Mouse (Mus musculus) cerebellum, postnatal 36 days (tissue): ENCODE data around the gene Hyou1.
"Not testable (repeated sequence)": the region's sequence is repeated elsewhere in the genome, so short reads cannot be mapped to it uniquely, and the experiment has no call there.

Experiments
- DNase-seq, 2 experiments: peaks; one replicate each; pipeline ENCODE4 v3.0.0; 2021 to 2022; ENCODE audit warnings: mixed read lengths in 2 of 2

Hyou1 gene

DNA sequence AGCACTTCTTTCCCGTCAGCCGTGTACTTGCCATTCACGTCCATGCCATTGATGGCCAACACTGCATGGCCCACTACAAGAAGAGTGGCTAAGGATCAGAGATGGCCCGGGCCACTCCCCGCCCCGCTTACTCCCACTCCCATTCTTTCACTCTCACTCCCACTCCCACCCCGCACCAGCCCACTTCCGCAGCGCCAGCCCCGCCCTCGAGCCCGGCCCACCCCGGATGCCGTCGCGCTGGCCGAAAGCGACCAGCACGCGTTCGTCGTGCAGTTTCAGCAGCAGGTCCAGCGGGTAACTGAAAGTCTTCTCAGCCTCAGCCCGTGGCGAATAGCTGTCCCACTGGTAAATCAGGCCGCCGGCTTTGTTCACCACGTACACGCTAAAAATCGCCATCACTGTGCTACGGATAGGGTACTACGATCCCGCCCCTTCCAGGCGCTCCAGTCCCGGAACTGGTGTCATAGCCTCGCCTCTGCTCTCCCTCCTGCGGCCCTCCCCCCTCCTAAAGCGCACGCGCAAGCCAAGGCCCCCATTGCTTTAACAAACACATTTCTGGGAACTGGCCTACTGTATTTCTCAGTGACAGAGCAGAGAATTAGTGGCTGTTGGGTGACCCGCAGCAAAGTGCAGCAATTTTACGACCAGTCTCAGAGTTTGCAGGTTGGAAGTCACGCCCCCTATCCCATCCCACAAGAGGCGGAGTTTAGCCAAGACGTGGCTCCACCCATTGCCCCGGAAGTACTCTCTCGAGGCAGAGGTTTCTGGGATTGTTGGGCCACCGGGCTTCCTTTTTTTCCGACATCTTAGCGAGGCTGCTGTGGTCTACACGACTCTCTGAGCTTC, 27.8 kb downstream of the Hyou1 start, which contains the start of the genes Rps25 and Trappc4:
Rps25 (plus strand) TSS at position 234 of the 846 bp plus-strand sequence.
Trappc4 (minus strand) TSS at position 695 of the 846 bp plus-strand sequence.
- peak; percentile 91 to 93 for DNase-seq

- no peak for DNase-seq
Observed at GRCm38 (mm10) chr9:44407752-44408097, 28.4 kb downstream of the Hyou1 start.

- DNase-seq: not testable (repeated sequence)
Observed at GRCm38 (mm10) chr9:44408693-44409092, 29.4 kb downstream of the Hyou1 start.

DNA sequence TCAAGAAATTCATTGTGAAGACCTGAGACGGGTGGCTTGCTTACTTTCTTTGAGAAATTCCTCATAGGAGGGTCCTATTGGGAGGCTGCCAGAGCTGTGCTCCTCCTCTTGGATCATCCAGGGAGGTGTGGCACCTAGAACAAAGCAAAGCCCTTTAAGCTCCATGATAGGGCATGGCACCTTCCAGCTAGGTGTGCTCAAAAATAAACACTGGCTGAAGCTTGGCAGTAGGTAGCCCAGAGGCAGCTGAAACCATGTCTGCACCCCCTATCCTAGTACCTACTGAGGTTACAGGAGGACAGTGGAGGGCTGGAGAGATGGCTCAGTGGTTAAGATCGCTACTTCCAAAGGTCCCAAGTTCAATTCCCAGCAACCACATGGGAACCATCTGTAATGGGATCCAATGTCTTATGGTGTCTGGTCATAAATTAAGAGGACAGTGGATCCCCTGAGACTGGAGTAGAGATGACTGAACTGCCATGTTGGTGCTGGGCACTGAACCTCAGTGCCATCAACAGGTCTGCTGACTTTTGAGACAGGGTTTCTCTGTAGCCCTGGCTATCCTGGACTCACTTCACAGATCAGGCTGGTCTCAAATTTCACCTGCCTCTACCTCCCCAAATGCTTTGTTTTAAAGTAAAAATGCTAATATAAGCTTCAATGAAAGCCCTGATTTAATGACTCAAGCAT, 31.5 kb downstream of the Hyou1 start:
- DNase-seq: no peak

GRCm38 (mm10) chr9:44411601-44412130, 32.4 kb downstream of the Hyou1 start:
- DNase-seq: no peak

- no peak for DNase-seq
Observed at GRCm38 (mm10) chr9:44412306-44412705, 33.0 kb downstream of the Hyou1 start.

GRCm38 (mm10) chr9:44412781-44413180, 33.5 kb downstream of the Hyou1 start:
- DNase-seq: no peak

DNA sequence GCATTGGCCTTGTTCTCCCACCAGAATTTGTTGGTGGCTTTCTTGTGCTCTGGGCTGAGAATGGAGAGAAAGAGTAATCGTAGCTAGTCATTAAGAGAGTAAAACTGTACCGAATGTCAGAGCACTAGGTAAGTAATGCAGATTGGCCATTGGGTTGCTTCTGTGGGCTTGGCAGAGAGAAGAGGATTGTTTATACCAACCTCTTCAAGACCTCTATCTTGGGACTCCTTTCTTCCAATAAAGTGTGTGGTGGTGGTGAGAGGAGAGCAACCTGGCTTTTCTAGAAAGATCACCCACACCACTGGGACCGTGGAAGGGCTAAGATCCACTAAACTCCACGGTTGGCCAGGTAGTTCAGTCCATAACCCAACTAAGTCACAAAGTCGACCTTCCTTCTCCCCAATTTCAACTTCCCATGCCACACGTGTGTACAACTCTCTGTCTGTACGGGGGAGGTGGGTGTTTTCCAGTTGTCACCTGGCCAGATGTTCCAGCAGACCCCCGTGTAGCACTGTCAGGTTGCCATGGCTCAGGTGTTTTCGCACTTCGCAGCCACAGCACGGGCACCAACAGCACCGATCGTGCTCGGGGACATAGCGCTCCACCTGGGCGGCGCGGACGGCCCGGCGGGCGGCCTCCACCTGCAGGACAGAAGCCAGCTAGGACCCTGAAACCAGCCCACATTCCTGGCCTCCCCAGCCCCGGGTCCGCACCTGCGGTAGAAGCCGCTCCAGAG, 38.0 kb downstream of the Hyou1 start:
- DNase-seq: no peak

DNA sequence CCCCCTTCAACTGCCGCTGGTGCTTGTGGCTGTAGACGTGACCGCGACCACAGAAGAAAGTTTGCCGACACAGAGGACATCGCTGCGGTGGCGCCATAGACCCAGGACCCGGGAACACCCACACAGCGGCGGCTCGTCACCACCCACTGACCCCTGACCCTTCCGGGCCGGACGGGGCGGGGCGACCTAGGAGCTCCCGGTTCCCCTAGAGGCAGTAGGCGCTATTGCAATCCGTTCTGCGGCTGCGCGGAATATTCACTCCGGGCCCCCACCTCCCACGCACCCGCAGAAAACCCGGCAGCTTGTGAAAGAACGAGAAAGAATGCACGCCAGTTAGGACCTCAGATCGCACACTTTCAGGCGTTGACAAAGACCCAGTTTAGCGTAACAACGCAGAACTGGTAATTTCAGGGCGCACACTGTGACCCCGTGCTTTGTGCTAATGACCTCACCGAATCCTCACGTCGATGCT, 38.6 kb downstream of the Hyou1 start:
- peak; percentile 93 to 97 for DNase-seq

DNA sequence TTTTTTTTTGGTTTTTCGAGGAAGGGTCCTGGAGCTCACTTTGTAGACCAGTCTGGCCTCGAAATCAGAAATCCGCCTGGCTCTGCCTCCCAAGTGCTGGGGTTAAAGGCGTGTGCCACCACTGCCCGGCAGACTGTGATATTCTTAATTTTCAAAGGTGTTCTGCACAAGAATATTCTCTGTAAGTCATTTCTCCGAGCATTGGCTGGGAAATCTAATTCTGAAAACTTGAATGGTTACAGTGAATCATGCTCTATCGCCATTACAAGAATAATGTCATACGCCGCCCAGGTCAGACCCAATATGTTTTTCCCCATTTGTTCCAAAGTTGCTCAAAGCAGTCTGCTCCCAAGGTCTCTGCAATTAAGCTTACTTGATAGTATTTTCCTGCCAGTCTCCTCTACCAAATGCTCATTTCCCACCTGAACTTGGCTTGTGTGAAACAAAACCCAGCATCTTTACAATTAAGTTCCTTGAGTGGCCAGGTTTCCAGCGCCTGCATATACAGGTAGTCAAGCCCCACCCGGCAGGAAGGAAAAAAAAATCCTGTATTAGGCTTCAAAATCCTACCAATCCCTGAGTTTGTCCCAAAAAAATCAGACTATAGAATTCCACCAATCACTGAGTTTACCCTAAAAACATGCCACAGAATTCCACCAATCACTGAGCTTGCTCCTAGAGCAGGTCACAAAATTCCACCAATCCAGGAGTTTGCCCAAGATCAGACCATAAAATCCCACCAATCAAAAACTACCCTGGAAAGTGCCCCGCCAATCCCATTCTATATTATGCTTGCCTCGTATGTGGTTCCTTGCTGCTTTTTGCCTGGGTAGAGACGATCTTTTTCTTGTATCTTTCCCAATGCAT, 39.5 kb downstream of the Hyou1 start, which contains the start of gene Ccdc84:
Ccdc84 (minus strand) TSS at position 51 of the 867 bp plus-strand sequence.
- DNase-seq: peak in 1 of 2 experiments; percentile 16

DNA sequence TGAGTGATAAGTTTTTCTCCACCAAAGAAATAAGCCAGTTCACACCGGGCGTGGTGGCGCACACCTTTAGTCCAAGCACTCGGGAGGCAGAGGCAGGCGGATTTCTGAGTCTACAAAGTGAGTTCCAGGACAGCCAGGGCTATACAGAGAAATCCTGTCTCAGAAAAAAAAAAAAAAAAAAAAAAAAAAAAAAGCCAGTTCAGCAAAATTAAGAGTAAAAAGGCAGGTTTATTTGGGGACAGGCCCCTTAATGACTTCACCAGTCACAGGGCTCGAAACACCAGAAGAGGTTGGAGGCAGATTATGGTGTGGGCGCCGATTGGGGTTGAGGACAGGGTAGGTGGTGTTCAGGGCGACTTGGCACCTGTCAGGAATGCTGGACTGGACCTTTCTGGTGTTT, 40.4 kb downstream of the Hyou1 start:
- not testable (repeated sequence) for DNase-seq

- DNase-seq: no peak
Observed at GRCm38 (mm10) chr9:44420280-44420898, 41.1 kb downstream of the Hyou1 start.

- no peak for DNase-seq
Observed at GRCm38 (mm10) chr9:44423576-44423975, 44.3 kb downstream of the Hyou1 start.

- DNase-seq: no peak
Observed at GRCm38 (mm10) chr9:44432577-44433185, 53.4 kb downstream of the Hyou1 start.

DNA sequence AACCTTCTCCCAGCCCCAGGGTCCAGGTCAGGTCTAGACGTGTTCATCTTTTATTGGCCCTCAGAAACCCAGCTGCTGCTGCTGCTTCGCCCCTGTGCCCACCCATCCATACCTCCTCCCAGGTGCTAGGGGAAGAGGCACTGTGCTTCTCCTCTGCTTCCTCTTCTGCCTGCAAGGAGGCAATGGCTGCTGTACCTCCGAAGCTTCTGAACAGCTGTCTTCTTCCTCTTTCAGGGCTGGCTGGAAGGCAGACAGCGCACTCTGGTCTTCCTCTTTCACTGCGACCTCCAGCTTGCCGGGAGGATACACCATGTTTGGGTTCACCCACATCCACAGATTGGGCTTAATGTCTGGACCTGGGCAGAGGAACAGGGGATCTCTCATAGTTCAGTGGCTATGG, 56.5 kb downstream of the Hyou1 start:
- DNase-seq: no peak

DNA sequence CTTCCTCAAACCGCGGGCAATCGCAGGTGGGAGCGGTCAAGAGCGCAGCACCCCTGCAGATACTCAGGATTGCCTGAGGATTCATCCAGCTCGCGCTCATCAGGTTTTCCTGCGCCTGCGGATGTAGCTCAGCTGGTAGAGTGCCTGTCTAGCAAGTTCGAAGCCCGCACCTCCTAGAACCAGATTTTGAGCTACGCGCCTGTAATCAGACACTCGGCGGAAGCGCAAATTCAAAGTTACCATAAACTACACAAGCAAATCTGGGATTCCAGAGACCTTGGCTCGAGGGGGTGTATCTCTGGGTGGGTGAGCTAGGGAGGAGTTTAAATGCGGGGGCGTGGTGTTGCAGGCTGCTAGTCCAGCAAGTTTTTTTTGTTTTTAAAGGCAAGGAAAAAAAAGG, 61.7 kb downstream of the Hyou1 start, which contains the start of gene Foxr1:
Foxr1 (minus strand) TSS at position 176 of the 400 bp plus-strand sequence.
- DNase-seq: no peak
